Mouse (Mus musculus) midbrain, embryonic 14.5 days (tissue): ENCODE measurements around the gene Cop1. TPM values are rescaled to one million over a fixed set of nuclear protein-coding genes. Genes with fewer than 3 reads are reported as not detected.

Experiments used
- ATAC-seq: fragments of 200-750 bp; cut with Nextera tagmentation; 2 replicates; pipeline ENCODE4 v1.8.0; 2017; ENCODE audit warnings: moderate number of reproducible peaks, moderate library complexity; ENCODE audit not compliant: low FRiP score, low TSS enrichment
- DNase-seq: peaks from one replicate; pipeline ENCODE4 v3.0.0-alpha.2; 2015
- H3K27ac ChIP-seq: fragments of 300-500 bp; sonication (generic); replicated peaks from 2 replicates; pipeline ENCODE4 v1.5.1; 2014; ENCODE audit warnings: mild to moderate bottlenecking, low read depth, low read length, moderate library complexity
- H3K27me3 ChIP-seq: fragments of 300-500 bp; sonication (generic); 2 replicates; pipeline ENCODE4 v1.6.1; 2014; ENCODE audit warnings: low read length, control low read depth, mixed read lengths; ENCODE audit not compliant: control insufficient read depth, insufficient read depth
- H3K36me3 ChIP-seq: fragments of 300-500 bp; sonication (generic); 2 replicates; pipeline ENCODE4 v1.6.1; 2014; ENCODE audit warnings: low read length, control low read depth; ENCODE audit not compliant: control insufficient read depth, insufficient read depth
- H3K4me1 ChIP-seq: fragments of 300-500 bp; sonication (generic); 2 replicates; pipeline ENCODE4 v1.6.1; 2014; ENCODE audit warnings: mild to moderate bottlenecking, antibody characterized with exemption, low read length, control low read depth; ENCODE audit not compliant: control insufficient read depth, insufficient read depth
- H3K4me2 ChIP-seq: fragments of 300-500 bp; sonication (generic); 2 replicates; pipeline ENCODE4 v1.6.1; 2014; ENCODE audit warnings: mild to moderate bottlenecking, low read length, moderate library complexity
- H3K4me3 ChIP-seq: fragments of 300-500 bp; sonication (generic); replicated peaks from 2 replicates; pipeline ENCODE4 v1.5.1; 2014; ENCODE audit warnings: low read depth, low read length
- H3K9ac ChIP-seq: fragments of 300-500 bp; sonication (generic); replicated peaks from 2 replicates; pipeline ENCODE4 v1.6.1; 2014; ENCODE audit warnings: mild to moderate bottlenecking, low read length, moderate library complexity
- H3K9me3 ChIP-seq: fragments of 300-500 bp; sonication (generic); 2 replicates; pipeline ENCODE4 v1.6.1; 2016; ENCODE audit warnings: low read length, control low read depth, mixed read lengths; ENCODE audit not compliant: control insufficient read depth
- WGBS: fragments of 180-500 bp; shearing (Covaris S2); extraction: QIAGEN DNeasy Blood & Tissue Kit; methylation state at CpG from one replicate; pipeline ENCODE4 v1.1.7; 2014; 5-methylcytosine and 5-hydroxymethylcytosine counted together
- microRNA-seq: library from miRNA; unstranded; fragments of <30 nt; microRNA quantifications from one replicate; pipeline ENCODE4, GENCODE M21; 2016
- polyA plus RNA-seq: library from polyadenylated mRNA; unstranded; fragments of >200 nt; fragmentation: Nextera tagmentation; extraction: Ambion mirVana; gene quantifications from 2 replicates; pipeline ENCODE4 v1.2.1, GENCODE M21; 2014

Gene Cop1
- polyA plus RNA-seq, 1 experiment from 2014 or later, result 52.5 TPM

DNA sequence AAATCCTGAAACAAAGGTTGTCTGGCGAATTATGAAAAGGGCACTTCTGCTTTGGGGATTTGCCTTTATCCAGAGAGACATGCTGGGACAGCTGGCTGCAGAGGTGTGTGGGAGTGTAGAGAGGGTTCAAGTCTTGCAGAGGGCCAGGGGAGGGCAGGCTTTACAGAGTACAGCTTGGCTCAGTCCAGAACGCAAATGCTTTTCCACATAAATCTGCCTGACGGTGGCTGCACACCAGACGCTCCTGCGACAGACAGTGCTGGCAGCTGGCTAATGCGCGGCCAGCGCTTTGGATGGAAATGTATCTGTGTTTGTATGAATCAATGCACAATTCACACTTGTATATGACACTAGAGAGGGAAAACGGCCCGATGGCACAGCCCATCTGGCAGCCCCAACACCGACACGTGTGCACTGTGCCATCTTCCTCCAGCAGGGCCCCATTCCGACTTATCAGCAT, 156.5 kb downstream of the Cop1 start:
- no peak overlapping the region for H3K27ac ChIP-seq
- 76% methylated on average over 13 of the region's 13 CpGs for WGBS
- H3K4me2 ChIP-seq, result no peak overlapping the region
- DNase-seq (peak; percentile 35), ATAC-seq (peak; percentile 28; the same call in 1 of the 2 replicates)
- no peaks in the 10 kb centered on the region for H3K9me3 ChIP-seq
- no peaks in the 10 kb centered on the region; the same call in 1 of the 2 replicates for H3K4me1 ChIP-seq
- no peaks in the 10 kb centered on the region for H3K27me3 ChIP-seq
- no peak overlapping the region for H3K9ac ChIP-seq
- H3K36me3 ChIP-seq, result no peaks in the 10 kb centered on the region
- no peak overlapping the region for H3K4me3 ChIP-seq

DNA sequence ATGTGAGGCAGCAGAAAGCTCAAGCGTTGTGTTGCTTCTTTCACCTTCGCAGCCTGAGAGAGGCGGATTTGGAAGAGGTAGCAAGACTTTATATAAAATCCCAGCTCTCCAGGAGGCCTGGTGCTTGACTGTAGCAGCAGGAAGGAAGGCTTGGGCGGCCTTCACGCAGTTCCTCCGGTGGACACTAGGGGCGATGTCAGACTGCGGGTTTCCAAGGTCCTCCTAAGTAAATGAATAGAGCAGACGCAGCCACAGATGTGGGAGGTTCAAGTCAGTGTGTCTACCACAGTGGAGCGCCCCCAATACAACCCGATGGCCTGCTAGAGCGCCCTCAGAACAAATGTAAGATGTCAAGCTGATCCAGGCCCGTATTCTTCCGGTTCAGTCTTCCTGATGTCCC, 157.9 kb downstream of the Cop1 start:
- no peak overlapping the region for H3K4me2 ChIP-seq
- H3K4me1 ChIP-seq, result no peaks in the 10 kb centered on the region; the same call in 1 of the 2 replicates
- no peaks in the 10 kb centered on the region for H3K9me3 ChIP-seq
- no peak for ATAC-seq
- no peak overlapping the region for H3K27ac ChIP-seq
- H3K27me3 ChIP-seq, result no peaks in the 10 kb centered on the region
- H3K4me3 ChIP-seq, result no peak overlapping the region
- 22% methylated on average over 14 of the region's 14 CpGs for WGBS
- H3K9ac ChIP-seq, result no peak overlapping the region
- DNase-seq, result peak; percentile 78
- H3K36me3 ChIP-seq, result no peaks in the 10 kb centered on the region

DNA sequence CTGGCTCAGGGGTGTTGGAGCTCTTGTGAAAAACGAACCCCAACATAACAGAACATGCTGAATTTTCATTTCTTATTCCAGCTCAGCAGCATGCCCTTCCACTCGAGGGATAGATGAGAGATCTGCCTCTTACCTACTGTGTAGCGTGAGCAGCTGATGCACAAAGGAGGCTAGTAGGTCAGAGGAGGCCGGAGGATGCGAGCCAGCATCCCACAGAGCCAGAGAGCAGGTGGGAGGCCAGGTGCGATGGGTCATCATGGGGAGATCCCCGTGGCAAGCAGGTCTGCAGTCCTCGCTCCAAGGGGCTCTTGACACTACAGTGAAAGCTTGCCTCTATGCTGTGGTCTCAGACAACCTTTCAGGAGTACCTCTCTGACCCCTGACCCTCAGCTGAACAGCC, 160.5 kb downstream of the Cop1 start:
- Histone ChIP-seq H3K9me3 (no peaks in the 10 kb centered on the region), H3K4me2 (no peak overlapping the region), H3K27me3 (no peaks in the 10 kb centered on the region), H3K4me3 (no peak overlapping the region), H3K9ac (no peak overlapping the region), H3K27ac (no peak overlapping the region), H3K4me1 (no peaks in the 10 kb centered on the region; the same call in 1 of the 2 replicates), H3K36me3 (no peaks in the 10 kb centered on the region)
- 67% methylated on average over 8 of the region's 8 CpGs for WGBS
- no peak for ATAC-seq
- no peak for DNase-seq

DNA sequence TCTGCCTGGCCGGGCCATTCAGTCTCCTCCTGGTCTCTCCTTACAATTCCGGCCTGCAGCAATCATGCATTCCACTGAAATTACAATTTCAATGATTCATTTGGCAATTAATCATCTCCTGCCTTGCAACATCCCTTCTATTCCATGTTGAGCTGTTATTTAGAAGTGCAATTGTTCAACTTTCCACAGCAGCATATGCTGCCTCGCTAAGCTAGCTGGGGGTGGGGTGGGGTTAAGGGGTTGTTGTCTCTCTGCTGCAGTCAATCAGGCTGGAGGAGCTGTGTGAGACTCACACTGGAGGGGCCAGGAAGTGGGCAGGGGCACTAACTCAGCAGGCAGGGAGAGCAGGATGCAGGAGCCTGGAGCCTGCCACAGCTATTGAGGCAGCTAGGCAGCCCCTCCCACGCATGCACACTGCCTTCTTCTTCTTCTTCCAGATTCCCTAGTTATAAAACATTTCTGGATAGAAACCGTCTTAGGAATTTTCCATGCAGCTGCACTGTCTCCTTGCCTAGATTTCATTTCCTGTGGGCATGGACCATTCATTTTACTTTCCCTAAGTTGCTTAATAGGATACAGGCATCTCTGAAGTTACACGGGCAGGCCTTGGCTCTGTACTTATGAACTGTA, 161.1 kb downstream of the Cop1 start:
- ATAC-seq (no peak), DNase-seq (no peak)
- Histone ChIP-seq H3K4me3 (no peak overlapping the region), H3K27ac (no peak overlapping the region), H3K4me2 (no peak overlapping the region), H3K9ac (no peak overlapping the region), H3K9me3 (no peaks in the 10 kb centered on the region), H3K36me3 (no peaks in the 10 kb centered on the region), H3K27me3 (no peaks in the 10 kb centered on the region), H3K4me1 (no peaks in the 10 kb centered on the region; the same call in 1 of the 2 replicates)
- WGBS, result 39% methylated on average over 6 of the region's 6 CpGs

DNA sequence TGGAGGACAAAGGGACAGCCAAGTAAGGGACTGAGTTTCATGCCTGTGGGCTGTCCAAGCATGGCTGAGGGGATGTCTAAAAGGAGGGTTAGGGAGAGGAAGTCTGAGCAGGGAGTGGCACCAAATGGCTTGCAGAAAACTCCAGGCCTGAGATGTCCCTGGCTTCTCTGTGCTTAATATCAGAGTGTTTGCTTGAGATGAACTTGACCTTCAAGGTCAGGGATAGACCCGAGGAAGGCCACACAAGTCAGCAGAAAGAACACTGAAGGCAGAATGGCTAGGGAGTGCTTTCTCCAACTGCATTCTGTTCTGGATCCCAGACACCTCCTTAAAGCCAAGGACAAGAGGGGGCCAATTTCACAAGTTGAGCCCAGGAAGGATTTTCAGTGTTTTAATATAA, 161.8 kb downstream of the Cop1 start:
- Histone ChIP-seq H3K4me2 (no peak overlapping the region), H3K4me3 (no peak overlapping the region), H3K27ac (no peak overlapping the region), H3K9ac (no peak overlapping the region), H3K36me3 (no peaks in the 10 kb centered on the region), H3K27me3 (no peaks in the 10 kb centered on the region), H3K4me1 (no peaks in the 10 kb centered on the region), H3K9me3 (no peaks in the 10 kb centered on the region)
- DNase-seq (no peak), ATAC-seq (no peak)
- 79% methylated on average over 1 of the region's 1 CpGs for WGBS

DNA sequence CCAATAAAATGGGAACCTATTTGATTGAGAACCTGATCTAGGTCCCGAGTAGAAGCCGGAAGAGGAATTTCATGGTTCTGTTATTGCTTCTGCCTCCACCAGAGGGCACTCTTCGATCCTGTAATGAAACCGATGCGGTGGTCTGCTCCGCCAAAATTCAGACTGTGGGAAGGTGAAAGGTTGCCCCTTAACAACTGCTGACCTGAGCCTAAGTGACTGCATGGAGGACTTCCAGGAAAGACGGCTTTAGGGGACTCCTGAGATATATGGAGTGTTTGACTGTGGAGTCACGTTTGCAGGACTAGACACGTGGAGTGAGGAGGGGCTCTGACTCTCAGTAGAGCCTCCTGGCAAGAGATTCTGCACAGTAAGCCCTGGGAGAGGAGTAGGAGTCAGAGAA, 164.4 kb downstream of the Cop1 start:
- WGBS, result 7% methylated on average over 9 of the region's 9 CpGs
- no peaks in the 10 kb centered on the region for H3K27me3 ChIP-seq

More for the DNA sequence above, 164.4 kb downstream of the Cop1 start:
- Histone ChIP-seq H3K9ac (no peak overlapping the region), H3K9me3 (no peaks in the 10 kb centered on the region), H3K4me3 (no peak overlapping the region), H3K27ac (no peak overlapping the region), H3K36me3 (no peaks in the 10 kb centered on the region), H3K4me2 (peak overlapping the region; percentile 48), H3K4me1 (no peaks in the 10 kb centered on the region)
- ATAC-seq, result peak; percentile 22; the same call in 1 of the 2 replicates
- DNase-seq, result peak; percentile 85

Small RNAs within 50 kb of the gene (microRNA-seq; reads per million reads assigned to microRNA genes)
- 78.2 reads per million, percentile 53 among the genes with 10 or more reads in this experiment for gene Mir1843b
